Mouse (Mus musculus): ENCODE data around the gene Amd1. TPM values are rescaled to one million over a fixed set of nuclear protein-coding genes. Genes with fewer than 3 reads are reported as not detected.

Amd1 gene
- 100 to 1,000 TPM in 1 of 2 experiments, 10 to 100 TPM in 1; 83.0 to 476 TPM for total RNA-seq (2021)
- long read RNA-seq, experiment 1, transcript Amd1-201 (8 exons, 3,204 nt) = major isoform, 123 of 289 reads
- long read RNA-seq, experiment 1, partial matches to known transcripts = 8 of 289 reads
- long read RNA-seq, experiment 1, other reads (novel, unspliced or antisense) = 158 of 289 reads
- long read RNA-seq, experiment 2, transcript Amd1-201 (8 exons, 3,204 nt) = major isoform, 19 of 47 reads
- long read RNA-seq, experiment 2, partial matches to known transcripts = 1 of 47 reads
- long read RNA-seq, experiment 2, other reads (novel, unspliced or antisense) = 27 of 47 reads

- intact Hi-C loops (cut with DNase I) = loop anchor here (2.0 kb wide), 1 partner anchor 46 kb away; no protein-coding TSS in a partner anchor
- peak; percentile 100 for DNase-seq
Observed at GRCm38 (mm10) chr10:40302140-40302985, at the start of gene Amd1. Gene Amd1, minus strand, starts transcription at chr10:40302186.

DNA sequence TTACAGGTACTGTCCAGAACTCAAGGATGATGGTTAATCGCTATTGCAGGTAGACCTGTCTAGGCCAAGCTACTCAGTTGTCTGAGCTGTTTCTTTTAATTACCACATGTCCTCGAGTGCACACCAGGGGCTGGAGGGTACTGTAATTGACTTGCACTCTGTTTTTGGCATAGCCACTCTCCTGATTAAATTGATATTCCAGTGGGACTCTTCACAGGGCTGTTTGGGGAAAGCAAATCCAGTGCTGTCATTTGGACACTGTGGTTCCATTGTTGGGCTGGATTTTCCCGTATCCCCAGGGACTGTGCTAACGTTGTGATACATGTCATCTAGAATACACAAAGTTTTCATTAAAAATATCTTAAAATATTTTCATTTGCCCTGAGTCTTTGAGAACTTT, 49.2 kb upstream of the Amd1 start:
- intact Hi-C loops (cut with DNase I) = no loop called here
- DNase-seq = no peak

GRCm38 (mm10) chr10:40350245-40350932, 48.4 kb upstream of the Amd1 start:
- intact Hi-C loops (cut with DNase I) = no loop called here
- DNase-seq = no peak

DNA sequence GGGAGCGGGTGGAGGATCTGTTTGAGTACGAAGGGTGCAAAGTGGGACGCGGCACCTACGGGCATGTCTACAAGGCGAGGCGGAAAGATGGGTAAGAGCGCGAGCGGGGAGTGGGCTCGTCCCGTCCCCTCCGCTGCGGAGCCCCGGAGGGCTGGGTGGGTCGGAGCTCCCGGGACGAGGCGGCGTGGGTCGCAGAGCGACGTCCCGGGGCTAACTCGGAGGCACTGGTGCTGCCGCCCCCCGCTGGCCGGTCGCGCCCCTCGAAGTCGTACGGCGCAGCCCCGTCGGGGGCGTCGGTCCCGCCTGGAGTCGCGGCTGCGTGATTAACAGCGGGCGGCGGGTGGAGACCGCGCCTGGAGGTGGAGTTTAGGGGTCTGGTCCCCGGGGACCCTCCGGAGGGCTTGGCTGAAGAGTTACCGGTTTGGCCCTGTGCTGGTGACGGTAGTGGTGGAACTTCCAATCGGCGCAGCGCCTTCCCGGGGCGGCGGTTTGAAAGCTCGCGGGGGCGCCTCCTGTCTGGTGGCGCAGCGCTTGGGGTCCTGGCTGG, 47.7 kb upstream of the Amd1 start:
- intact Hi-C loops (cut with DNase I) = loop anchor here (2.0 to 5.0 kb wide), 2 partner anchors 47 to 87 kb away; partner anchors contain the start of gene Amd1

GRCm38 (mm10) chr10:40348566-40349536, 46.9 kb upstream of the Amd1 start:
- peak; percentile 93 to 96 for DNase-seq
- intact Hi-C loops (cut with DNase I) = loop anchor here (2.0 to 5.0 kb wide), 2 partner anchors 46 to 87 kb away; partner anchors contain the start of gene Amd1

More for the DNA sequence above, 47.7 kb upstream of the Amd1 start:
- DNase-seq = peak; percentile 55 to 64

DNA sequence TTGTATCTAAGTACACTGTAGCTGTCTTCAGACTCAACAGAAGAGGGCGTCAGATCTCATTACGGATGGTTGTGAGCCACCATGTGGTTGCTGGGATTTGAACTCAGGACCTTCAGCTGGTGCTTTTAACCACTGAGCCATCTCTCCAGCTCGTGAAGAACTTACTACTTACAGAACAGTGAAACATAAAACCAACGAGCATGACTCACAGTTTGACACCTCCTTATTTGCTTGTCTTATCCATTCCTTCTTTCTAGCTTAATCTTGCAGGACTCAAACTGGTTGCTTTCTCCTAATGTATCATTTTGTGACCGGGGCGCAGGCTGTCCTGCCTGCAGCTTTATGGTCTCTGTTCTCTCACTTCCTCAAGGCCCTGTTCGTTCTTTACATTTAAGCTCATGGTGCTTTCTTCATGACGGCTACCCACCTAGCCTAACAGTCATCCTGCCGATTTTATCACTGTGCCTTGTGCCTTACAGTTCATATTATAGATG, 45.5 kb upstream of the Amd1 start:
- no peak for DNase-seq
- intact Hi-C loops (cut with DNase I) = loop anchor here (5.0 kb wide), 1 partner anchor 85 kb away; no protein-coding TSS in a partner anchor

GRCm38 (mm10) chr10:40346776-40347403, 44.9 kb upstream of the Amd1 start:
- intact Hi-C loops (cut with DNase I) = loop anchor here (5.0 kb wide), 1 partner anchor 85 kb away; no protein-coding TSS in a partner anchor

GRCm38 (mm10) chr10:40342036-40342435, 40.0 kb upstream of the Amd1 start:
- intact Hi-C loops (cut with DNase I) = loop anchor here (5.0 kb wide), 1 partner anchor 185 kb away; no protein-coding TSS in a partner anchor

More at GRCm38 (mm10) chr10:40346776-40347403, 44.9 kb upstream of the Amd1 start:
- DNase-seq = no peak

GRCm38 (mm10) chr10:40339351-40339964, 37.5 kb upstream of the Amd1 start, which contains the start of gene Cdk19:
Gene Cdk19, plus strand, starts transcription at chr10:40339564.
- intact Hi-C loops (cut with DNase I) = no loop called here
- no peak for DNase-seq

More at GRCm38 (mm10) chr10:40342036-40342435, 40.0 kb upstream of the Amd1 start:
- DNase-seq = no peak

GRCm38 (mm10) chr10:40332864-40333263, 30.9 kb upstream of the Amd1 start:
- no peak for DNase-seq
- intact Hi-C loops (cut with DNase I) = no loop called here

GRCm38 (mm10) chr10:40330262-40330661, 28.3 kb upstream of the Amd1 start:
- no peak for DNase-seq
- intact Hi-C loops (cut with DNase I) = no loop called here

DNA sequence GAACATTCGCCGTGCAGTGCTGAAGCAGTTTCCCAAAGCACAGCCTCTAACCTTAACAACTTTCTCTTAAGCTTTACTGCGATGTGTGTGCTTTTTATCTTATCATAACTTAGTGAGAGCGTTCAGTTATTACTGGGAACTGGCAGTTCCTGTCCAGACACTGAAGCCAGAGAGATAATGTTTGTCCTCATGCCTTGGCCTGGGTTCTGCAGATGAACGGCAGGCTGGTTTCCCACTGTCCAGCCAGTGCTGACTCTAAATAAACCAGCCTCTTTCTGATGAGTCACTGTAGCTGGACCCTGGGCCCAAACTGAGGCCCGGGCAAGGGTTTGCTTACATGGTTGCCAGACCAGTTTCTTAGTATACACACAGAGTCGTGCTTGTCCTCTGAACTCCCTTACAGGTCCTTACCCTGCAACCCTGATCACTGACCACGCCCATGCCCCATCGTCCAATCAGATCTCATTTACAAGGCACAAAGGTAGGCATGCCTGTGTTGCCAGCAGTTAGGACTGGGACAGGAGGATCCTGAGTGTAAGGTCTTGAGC, 26.1 kb upstream of the Amd1 start:
- DNase-seq = peak; percentile 17 to 36
- intact Hi-C loops (cut with DNase I) = no loop called here

GRCm38 (mm10) chr10:40320306-40320705, 18.3 kb upstream of the Amd1 start:
- DNase-seq = no peak

DNA sequence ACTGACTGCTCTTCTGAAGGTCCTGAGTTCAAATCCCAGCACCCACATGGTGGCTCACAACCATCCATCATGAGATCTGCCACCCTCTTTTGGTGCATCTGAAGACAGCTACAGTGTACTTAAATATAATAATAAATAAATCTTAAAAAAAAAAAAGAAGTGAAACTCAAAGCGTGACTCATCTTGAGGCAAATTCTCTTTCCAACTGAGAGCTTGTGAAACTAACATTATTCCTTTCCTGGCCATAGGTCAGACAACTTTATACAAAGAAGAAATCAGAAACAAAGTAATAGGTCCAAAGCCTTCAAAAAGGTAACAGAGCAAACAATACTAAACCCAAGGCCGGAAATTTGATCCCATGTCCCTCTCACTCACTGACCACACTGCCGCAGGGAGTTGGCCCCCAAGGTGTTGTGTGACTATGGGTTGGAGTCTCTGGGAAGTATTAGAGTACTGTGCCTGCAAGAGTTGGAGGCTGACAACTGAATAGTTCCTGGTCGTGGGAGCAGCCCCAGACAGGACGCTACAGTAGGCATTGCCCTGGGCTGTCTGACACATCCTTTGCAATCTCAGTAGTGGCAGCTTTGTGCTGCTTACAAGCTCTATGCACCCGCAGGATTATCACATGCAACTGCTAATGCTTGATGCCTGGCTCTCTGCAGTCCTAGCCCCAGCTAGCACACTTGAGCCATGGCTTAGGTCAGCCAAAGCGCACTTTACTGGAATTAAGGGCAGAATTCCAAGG, 15.0 kb upstream of the Amd1 start:
- intact Hi-C loops (cut with DNase I) = no loop called here
- DNase-seq = no peak

More at GRCm38 (mm10) chr10:40320306-40320705, 18.3 kb upstream of the Amd1 start:
- intact Hi-C loops (cut with DNase I) = no loop called here

DNA sequence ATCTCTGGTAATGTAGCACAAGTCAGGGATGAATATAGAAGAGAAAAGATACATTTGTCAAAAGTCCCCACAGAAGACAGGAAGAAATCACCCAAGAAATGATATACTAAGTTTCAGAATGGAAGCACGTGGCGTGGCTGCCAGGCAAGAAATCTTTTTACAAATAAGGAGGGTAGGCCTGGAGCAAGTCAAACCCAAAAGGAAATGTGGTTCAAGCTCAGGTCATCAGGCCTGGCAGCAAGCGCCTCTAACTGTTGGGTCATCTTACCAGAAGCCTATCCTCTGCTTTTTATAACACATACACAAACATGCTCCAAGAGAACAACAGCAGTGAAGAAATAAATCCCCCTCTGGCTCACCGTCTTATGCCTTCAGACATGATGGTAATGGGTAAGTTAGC, 10.8 kb upstream of the Amd1 start:
- DNase-seq = no peak

DNA sequence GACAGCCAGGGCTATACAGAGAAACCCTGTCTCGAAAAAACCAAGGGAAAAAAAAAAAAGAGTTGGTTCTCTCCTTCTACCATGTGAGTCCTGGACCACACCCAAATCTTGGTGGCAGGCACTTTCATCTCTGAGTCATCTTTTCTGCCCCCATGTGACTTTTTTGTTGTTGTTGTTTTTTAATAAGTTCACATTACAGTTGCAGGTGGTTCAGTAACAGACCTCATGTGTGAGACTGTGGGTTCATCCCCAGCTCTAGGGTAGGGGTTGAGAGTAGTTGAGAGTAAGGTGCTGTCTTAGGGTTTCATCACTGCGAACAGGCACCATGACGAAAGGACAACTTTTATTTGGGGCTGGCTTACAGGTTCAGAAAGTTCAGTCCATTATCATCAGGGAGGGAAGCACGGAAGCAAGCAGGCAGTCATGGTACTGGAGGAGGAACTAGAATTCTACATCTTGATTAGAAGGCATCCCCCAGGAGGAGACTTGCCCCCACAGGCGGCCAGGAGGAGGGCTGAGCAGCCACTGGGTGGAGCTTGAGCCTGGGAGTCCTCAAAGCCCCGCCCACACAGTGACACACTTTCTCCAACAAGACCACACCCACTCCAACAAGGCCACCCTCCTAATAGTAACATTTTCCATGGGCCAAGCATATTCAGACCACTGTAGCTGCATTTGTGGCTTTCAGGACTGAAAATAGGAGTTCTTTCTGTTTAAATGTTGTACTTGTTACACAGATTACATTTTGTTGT, 8.1 kb upstream of the Amd1 start:
- no peak for DNase-seq
- intact Hi-C loops (cut with DNase I) = no loop called here

More for the DNA sequence above, 10.8 kb upstream of the Amd1 start:
- intact Hi-C loops (cut with DNase I) = no loop called here
